Mouse (Mus musculus): ENCODE data around the gene Ppif.

DNA sequence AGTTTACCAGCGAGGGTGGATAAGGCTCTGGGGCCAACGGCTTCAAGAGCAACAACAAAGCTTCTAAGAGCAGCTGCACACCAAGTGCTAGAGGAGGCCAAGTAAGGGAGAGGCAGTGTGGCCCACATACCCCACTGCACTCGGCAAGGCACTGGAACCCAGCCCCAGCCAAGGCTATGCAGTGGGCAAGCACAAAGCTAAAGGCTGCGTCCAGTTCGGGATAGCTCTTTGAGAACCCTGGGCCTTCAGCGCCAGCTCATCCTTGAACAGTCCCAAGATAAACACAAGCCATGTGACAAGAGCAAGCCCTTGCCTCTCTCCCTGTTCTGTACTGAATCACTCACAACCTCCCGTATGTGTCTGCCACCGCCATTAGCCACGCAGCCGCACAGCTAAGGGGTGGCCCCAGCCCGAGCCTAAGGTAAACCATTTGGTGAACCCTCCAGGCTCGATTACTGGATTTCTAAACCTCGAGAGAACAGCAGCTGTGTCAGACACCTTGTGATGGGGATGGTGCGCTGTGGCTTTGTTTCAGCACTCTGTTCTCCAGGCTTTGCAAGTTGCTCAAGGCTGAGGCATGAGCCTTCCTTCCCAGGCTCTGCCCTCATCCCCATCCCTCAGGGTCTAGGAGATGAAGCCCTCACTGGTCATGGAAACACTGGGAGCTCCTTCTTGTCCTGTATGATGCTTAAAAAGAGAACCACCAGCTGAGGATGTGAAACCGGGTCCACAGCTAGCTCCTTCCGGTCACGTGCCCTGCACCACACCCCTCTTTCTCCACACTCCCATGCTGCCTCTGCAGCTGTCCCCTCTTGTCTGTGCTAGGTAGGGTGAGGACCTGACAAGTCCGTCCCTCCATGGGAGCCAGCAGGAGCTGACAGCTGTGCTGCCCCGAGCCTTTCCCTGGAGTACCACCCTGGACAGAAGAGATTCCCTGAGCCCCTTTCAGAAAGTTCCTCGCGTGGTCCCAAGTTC lies 53.3 kb downstream of the Ppif start:
- TF ChIP-seq CTCF (IDR thresholded peaks at IDR 0.05; ENCODE audit: extremely low read depth, insufficient read depth, low read length) (no peak), POLR2A (IDR thresholded peaks at IDR 0.05; ENCODE audit: extremely low read depth, insufficient read depth, low read length) (no peak)
